8 mouse cellular contexts compared by ENCODE assay signal in the genomic region with DNA sequence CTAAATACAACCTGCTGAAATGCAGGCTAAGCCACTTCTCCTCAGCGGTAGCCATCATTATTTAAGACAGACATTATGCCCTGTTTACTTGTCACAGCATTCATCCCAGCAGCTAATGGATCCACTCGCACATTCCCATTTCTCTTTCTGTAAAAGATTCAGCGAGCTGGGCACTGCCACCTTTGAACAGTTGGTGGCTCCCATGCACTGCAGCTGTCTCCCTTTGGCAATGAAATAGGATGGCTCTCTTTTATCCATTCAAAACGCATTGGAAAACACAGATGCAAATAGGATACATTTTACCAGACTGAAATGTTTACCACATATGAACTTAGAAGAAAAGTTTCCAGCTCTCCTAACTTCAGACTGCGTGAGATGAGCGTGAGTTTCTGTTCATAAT. TPM values are rescaled to one million over a fixed set of nuclear protein-coding genes. Genes with fewer than 3 reads are reported as not detected.
A peak's percentile ranks its signal among the peaks of the same experiment; 100 is the strongest.
DNase-seq lines count a peak whose midpoint lies in the region; ATAC-seq and TF ChIP-seq lines count a peak whose summit lies in the region.

No protein-coding gene starts in this region.

- H3K9me3 ChIP-seq in CH12.LX (replicated peaks; ENCODE audit: low read length): no peaks in the 10 kb centered on the region
- H3K9me3 ChIP-seq in embryonic facial prominence, embryonic 13.5 days: no peaks in the 10 kb centered on the region
- no peaks in the 10 kb centered on the region for H3K9me3 ChIP-seq in kidney, postnatal 0 days (replicated peaks; ENCODE audit: low read length)
- H3K9me3 ChIP-seq in stomach, postnatal 0 days (ENCODE audit: control insufficient read depth, low read length): no peaks in the 10 kb centered on the region

- TF ChIP-seq RAD21 in CH12.LX (IDR thresholded peaks at IDR 0.05; ENCODE audit: low read depth, low read length): peak; percentile 79

- dilution Hi-C loops in CH12.LX (cut with MboI; ENCODE audit: extremely low pct_ligation_motif_present, extremely low pct_unique_long_range_greater_than_20kb, low sequenced_read_pairs): no loop called here

- no peak overlapping the region for H3K9ac ChIP-seq in CH12.LX (ENCODE audit: insufficient read depth, low read depth)
- no peak overlapping the region for H3K9ac ChIP-seq in embryonic facial prominence, embryonic 13.5 days
- H3K9ac ChIP-seq in kidney, postnatal 0 days (ENCODE audit: low read depth, low read length): no peak overlapping the region
- H3K9ac ChIP-seq in stomach, postnatal 0 days (ENCODE audit: low read length): no peak overlapping the region

- no peaks in the 10 kb centered on the region for H3K79me2 ChIP-seq in CH12.LX (replicated peaks; ENCODE audit: control insufficient read depth, extremely low read depth, insufficient read depth, poor library complexity, severe bottlenecking)

- no peak overlapping the region for H3K27ac ChIP-seq in CH12.LX (ENCODE audit: insufficient read depth, low read depth)
- H3K27ac ChIP-seq in embryonic facial prominence, embryonic 13.5 days: no peak overlapping the region
- H3K27ac ChIP-seq in kidney, postnatal 0 days: no peak overlapping the region
- no peak overlapping the region for H3K27ac ChIP-seq in stomach, postnatal 0 days (replicated peaks)

- peak overlapping the region; percentile 81; the same call in 1 of the 2 replicates for H3K4me2 ChIP-seq in CH12.LX (ENCODE audit: insufficient read depth, low read depth, poor library complexity, severe bottlenecking)
- peak overlapping the region; percentile 37 for H3K4me2 ChIP-seq in embryonic facial prominence, embryonic 13.5 days
- H3K4me2 ChIP-seq in kidney, postnatal 0 days (ENCODE audit: low read length): no peak overlapping the region
- no peak overlapping the region for H3K4me2 ChIP-seq in stomach, postnatal 0 days (replicated peaks; ENCODE audit: low read depth)

- no peaks in the 10 kb centered on the region for H3K4me1 ChIP-seq in CH12.LX (ENCODE audit: control insufficient read depth in 1 of 2, insufficient read depth in 2 of 2)
- H3K4me1 ChIP-seq in embryonic facial prominence, embryonic 13.5 days: peaks cover 6% of the 10 kb centered on the region; the same call in 1 of the 2 replicates
- no peaks in the 10 kb centered on the region for H3K4me1 ChIP-seq in kidney, postnatal 0 days (replicated peaks; ENCODE audit: insufficient read depth, low read length)
- no peaks in the 10 kb centered on the region for H3K4me1 ChIP-seq in stomach, postnatal 0 days (replicated peaks; ENCODE audit: control insufficient read depth, insufficient read depth)

- no peak for ATAC-seq in embryonic facial prominence, embryonic 13.5 days (ENCODE audit: insufficient number of reproducible peaks, insufficient read depth, low FRiP score, low TSS enrichment, low read depth)
- ATAC-seq in kidney, postnatal 0 days (replicated peaks; ENCODE audit: low FRiP score, low read depth): no peak
- no peak for ATAC-seq in stomach, postnatal 0 days (ENCODE audit: low FRiP score, low TSS enrichment)

- peak overlapping the region in 1 of 3 experiments; percentile 18 for H3K4me3 ChIP-seq in CH12.LX (replicated peaks in 1 of 3; ENCODE audit: low read depth in 2 of 3, low read length in 2 of 3, poor library complexity in 1 of 3)
- no peak overlapping the region for H3K4me3 ChIP-seq in embryonic facial prominence, embryonic 13.5 days
- H3K4me3 ChIP-seq in kidney, postnatal 0 days (replicated peaks; ENCODE audit: low read depth, low read length): no peak overlapping the region
- H3K4me3 ChIP-seq in stomach, postnatal 0 days (ENCODE audit: low read depth, low read length): no peak overlapping the region

- in situ Hi-C loops in CH12.LX (cut with MboI; ENCODE audit: low pct_ligation_motif_present, low pct_unique_long_range_greater_than_20kb, low sequenced_read_pairs): no loop called here

- TF ChIP-seq POLR2A in CH12.LX (IDR thresholded peaks at IDR 0.05; ENCODE audit: low read depth, low read length): no peak

- TF ChIP-seq EP300 in CH12.LX (IDR thresholded peaks at IDR 0.05; ENCODE audit: low read length): no peak
- no peak for TF ChIP-seq EP300 in stomach, postnatal 0 days (optimal IDR thresholded peaks at IDR 0.05)

- H3K36me3 ChIP-seq in CH12.LX (replicated peaks in 1 of 2; ENCODE audit: control insufficient read depth in 1 of 2, insufficient read depth in 1 of 2, low read length in 1 of 2): no peaks in the 10 kb centered on the region
- no peaks in the 10 kb centered on the region for H3K36me3 ChIP-seq in embryonic facial prominence, embryonic 13.5 days
- H3K36me3 ChIP-seq in kidney, postnatal 0 days (ENCODE audit: insufficient read depth, low read length): no peaks in the 10 kb centered on the region
- H3K36me3 ChIP-seq in stomach, postnatal 0 days (ENCODE audit: control insufficient read depth, insufficient read depth, low read length): no peaks in the 10 kb centered on the region

- 23% methylated on average over 6 of the region's 6 CpGs for WGBS in embryonic facial prominence, embryonic 13.5 days
- 37% methylated on average over 6 of the region's 6 CpGs for WGBS in kidney, postnatal 0 days
- WGBS in stomach, postnatal 0 days: 27% methylated on average over 6 of the region's 6 CpGs

- H3K27me3 ChIP-seq in CH12.LX (replicated peaks): no peaks in the 10 kb centered on the region
- H3K27me3 ChIP-seq in embryonic facial prominence, embryonic 13.5 days: no peaks in the 10 kb centered on the region
- H3K27me3 ChIP-seq in kidney, postnatal 0 days (ENCODE audit: insufficient read depth, low read length): no peaks in the 10 kb centered on the region
- H3K27me3 ChIP-seq in stomach, postnatal 0 days (ENCODE audit: control insufficient read depth, insufficient read depth, low read length): no peaks in the 10 kb centered on the region

- peak in 1 of 2 experiments; percentile 75; a peak in 2 of 4 replicates for TF ChIP-seq CTCF in CH12.LX (conservative IDR thresholded peaks at IDR 0.05 in 1 of 2, IDR thresholded peaks at IDR 0.05 in 1 of 2; ENCODE audit: low read depth in 2 of 2, low read length in 2 of 2)
- TF ChIP-seq CTCF in kidney, postnatal 0 days (IDR thresholded peaks at IDR 0.05; ENCODE audit: low read depth): peak; percentile 82
- TF ChIP-seq CTCF in stomach, postnatal 0 days (IDR thresholded peaks at IDR 0.05; ENCODE audit: low read depth): peak; percentile 82

- peak; percentile 71 for DNase-seq in embryo, embryonic 10 days (ENCODE audit: low spot score)
- no peak for DNase-seq in embryo, embryonic 9.5 days (ENCODE audit: extremely low spot score)
- no peak for DNase-seq in CH12.LX (ENCODE audit: extremely low read depth)
- peak; percentile 53 for DNase-seq in kidney, postnatal 0 days (ENCODE audit: low spot score)
- DNase-seq in lung, postnatal 10 days: peak; percentile 18
- peak; percentile 20 for DNase-seq in stomach, postnatal 0 days (ENCODE audit: low spot score)
- DNase-seq in urinary bladder, adult 18-20 months (ENCODE audit: low spot score in 2 of 2): no peak

TF ChIP-seq in CH12.LX, 34 proteins besides CTCF, POLR2A, EP300 and RAD21:
- TF ChIP-seq BHLHE40 (IDR thresholded peaks at IDR 0.05; ENCODE audit: low read depth, low read length) (peak; percentile 41; the same call in 1 of the 2 replicates), MAZ (IDR thresholded peaks at IDR 0.05; ENCODE audit: low read depth, low read length) (no peak), SMC3 (IDR thresholded peaks at IDR 0.05; ENCODE audit: low read depth, low read length) (peak; percentile 55)

RNA-seq across cellular contexts. Expression of gene Gpc5, which starts 21.5 kb away (rescaled TPM):
- not detected in 2 replicates for total RNA-seq in CH12.LX (2012; rRNA removed)
- total RNA-seq in CH12.LX (2014; rRNA removed): not detected in 2 replicates
- 0.14 TPM in 1 of 2 replicates, not detected in the other for polyA plus RNA-seq in CH12.LX (2012; ENCODE audit: insufficient read length, low read depth)
- polyA plus RNA-seq in embryonic facial prominence, embryonic 13.5 days (2015; fragmentation: Nextera tagmentation; extraction: Ambion mirVana): 1.2 and 1.5 TPM in 2 replicates
- 18.5 and 19.8 TPM in 2 replicates for polyA plus RNA-seq in kidney, postnatal 0 days (2015; fragmentation: Nextera tagmentation; extraction: Ambion mirVana)
- polyA plus RNA-seq in stomach, postnatal 0 days (2015; fragmentation: Nextera tagmentation; extraction: Ambion mirVana): 0.07 and 0.21 TPM in 2 replicates

Comparison
In these comparisons a context has a peak if more than half of its experiments do, and no peak if none do; other contexts are left out.
1. DNase-seq: peak in embryo, embryonic 10 days (single experiment), kidney, postnatal 0 days (single experiment), lung, postnatal 10 days (single experiment) and stomach, postnatal 0 days (single experiment); none in embryo, embryonic 9.5 days (single experiment), CH12.LX (single experiment) and urinary bladder, adult 18-20 months (0 of 2).
2. H3K4me2 ChIP-seq: peak in CH12.LX (single experiment) and embryonic facial prominence, embryonic 13.5 days (single experiment); none in kidney, postnatal 0 days (single experiment) and stomach, postnatal 0 days (single experiment).